Mouse (Mus musculus) 3134 (cell line): ENCODE measurements around the gene Scgb1b3.

ENCODE experiments used
- DNase-seq: peaks from one replicate; pipeline ENCODE4 v3.0.0-alpha.2; 2011; ENCODE audit warnings: low spot score; ENCODE audit not compliant: insufficient read length; ENCODE audit errors: extremely low read depth

The Scgb1b3 gene

GRCm38 (mm10) chr7:31375292-31375691 is at the start of gene Scgb1b3:
Gene Scgb1b3 (plus strand): TSS chr7:31375592.
- no peak for DNase-seq

GRCm38 (mm10) chr7:31362022-31362560 is 13.3 kb upstream of the Scgb1b3 start, which contains the start of gene Scgb2b3:
Gene Scgb2b3 (minus strand): TSS chr7:31362072.
- DNase-seq: no peak
